Mouse (Mus musculus): ENCODE measurements around the gene Gldc.

- TF ChIP-seq POLR2A (IDR thresholded peaks at IDR 0.05; ENCODE audit: borderline replicate concordance, low read depth, low read length): no peak
- TF ChIP-seq CTCF (IDR thresholded peaks at IDR 0.05; ENCODE audit: low read depth, low read length): no peak
Observed at GRCm38 (mm10) chr19:30187232-30187631, 12.0 kb upstream of the Gldc start.
